Mouse (Mus musculus) heart, postnatal 36 days (tissue): ENCODE measurements around the gene Plekha5. TPM values are rescaled to one million over a fixed set of nuclear protein-coding genes. Genes with fewer than 3 reads are reported as not detected.
A peak's percentile ranks its signal among the peaks of the same experiment; 100 is the strongest.
"Not testable (repeated sequence)": the region's sequence is repeated elsewhere in the genome, so short reads cannot be mapped to it uniquely, and the experiment has no call there.

Experiments used
- DNase-seq, 2 experiments: peaks; one replicate each; pipeline ENCODE4 v3.0.0; 2021 to 2022
- intact Hi-C: fragments of 180-260 bp; cut with DNase I; formaldehyde crosslinking; loops from one replicate; pipeline ENCODE4 v1.15.1; 2025
- total RNA-seq, 2 experiments: library from RNA; stranded (reverse); gene quantifications; 2 replicates each; pipeline ENCODE4 v1.2.3; 2021

The Plekha5 gene
- total RNA-seq, 2 experiments from 2014 or later: 26.6 to 33.6 TPM

- DNase-seq: no peak
- intact Hi-C loops: no loop called here
These were observed 138.2 kb downstream of the Plekha5 start for GRCm38 (mm10) chr6:140561917-140562590.

DNA sequence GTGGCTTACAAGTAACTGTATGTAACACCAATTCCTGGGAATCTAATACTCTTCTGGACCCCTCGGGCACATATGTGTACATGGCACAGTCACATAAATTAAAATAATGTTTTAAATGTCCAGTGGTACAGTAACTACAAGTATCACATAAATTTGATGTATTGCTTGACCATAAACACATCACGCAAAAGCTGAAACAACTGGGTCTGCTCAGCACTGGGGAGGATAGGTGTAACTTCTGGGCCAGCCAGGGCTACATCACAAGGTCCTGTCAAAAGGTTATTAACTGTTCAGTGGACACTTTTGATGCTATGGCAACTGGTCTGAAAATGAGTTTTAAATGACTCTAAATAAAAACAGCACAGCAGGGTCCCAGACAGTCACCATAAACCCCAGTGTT, 143.3 kb downstream of the Plekha5 start:
- intact Hi-C loops: no loop called here

GRCm38 (mm10) chr6:140567897-140568296, 144.0 kb downstream of the Plekha5 start:
- DNase-seq: no peak

More for the DNA sequence above, 143.3 kb downstream of the Plekha5 start:
- DNase-seq: no peak

GRCm38 (mm10) chr6:140570152-140570551, 146.3 kb downstream of the Plekha5 start:
- no peak for DNase-seq
- intact Hi-C loops: no loop called here

More at GRCm38 (mm10) chr6:140567897-140568296, 144.0 kb downstream of the Plekha5 start:
- intact Hi-C loops: no loop called here

GRCm38 (mm10) chr6:140574943-140575342, 151.1 kb downstream of the Plekha5 start:
- intact Hi-C loops: no loop called here

DNA sequence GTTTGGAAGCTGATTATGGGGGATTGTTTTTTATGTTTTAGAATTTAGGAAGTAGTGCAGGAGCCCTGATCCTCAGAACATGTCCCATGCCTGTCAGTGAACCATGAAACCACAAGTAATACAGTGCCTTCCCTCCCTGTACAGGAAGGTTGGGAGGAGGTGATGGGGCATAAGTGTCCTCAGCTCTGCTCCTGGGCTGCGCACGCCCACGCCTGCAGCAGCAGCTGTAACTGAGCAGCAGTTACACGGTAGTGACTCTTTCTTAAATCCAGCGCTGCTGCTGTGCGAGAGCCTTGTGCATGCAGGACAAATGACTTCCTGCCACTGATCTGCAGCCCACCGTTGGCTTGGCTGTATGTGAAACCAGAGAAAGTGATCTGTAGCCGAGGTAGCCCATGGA, 152.3 kb downstream of the Plekha5 start:
- no peak for DNase-seq
- intact Hi-C loops: no loop called here

More at GRCm38 (mm10) chr6:140574943-140575342, 151.1 kb downstream of the Plekha5 start:
- DNase-seq: no peak

DNA sequence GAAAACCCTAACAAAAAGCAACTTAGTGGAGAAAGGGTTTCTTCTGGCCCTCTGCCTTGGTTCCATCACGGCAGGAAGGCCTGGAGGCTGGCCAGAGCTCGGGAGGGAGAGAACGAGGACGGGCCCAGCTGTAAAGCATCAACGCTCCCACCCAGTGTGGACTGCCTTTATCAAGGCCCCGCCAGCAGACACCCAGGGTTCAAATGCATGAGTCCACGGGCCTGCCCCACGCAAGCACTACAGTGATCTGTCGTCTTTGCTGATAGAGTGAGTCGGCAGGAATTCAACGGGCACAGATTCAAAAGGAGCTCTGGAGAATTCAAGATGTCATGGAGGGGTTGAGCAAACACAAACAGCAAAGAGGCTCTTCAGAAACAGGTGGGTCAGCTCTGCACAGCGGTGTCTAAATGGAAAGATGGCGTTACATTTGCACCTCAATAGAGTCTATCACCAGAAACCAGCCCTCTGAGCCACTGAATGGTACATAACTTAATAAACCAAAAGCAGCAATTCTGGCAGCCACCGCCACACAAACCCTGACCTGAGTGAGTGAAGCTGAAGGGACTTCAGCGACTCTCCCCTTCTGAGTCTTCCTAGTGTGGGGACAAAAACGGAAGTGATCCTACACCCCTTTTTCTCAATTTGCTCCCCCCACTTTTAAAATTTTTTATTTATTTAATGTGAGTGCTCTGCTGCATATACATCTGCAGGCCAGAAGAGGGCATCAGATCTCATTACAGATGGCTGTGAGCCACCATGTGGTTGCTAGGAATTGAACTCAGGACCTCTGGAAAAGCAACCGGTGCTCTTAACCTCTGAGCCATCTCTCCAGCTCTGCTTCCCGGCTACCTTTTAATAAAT, 153.3 kb downstream of the Plekha5 start:
- intact Hi-C loops: no loop called here

GRCm38 (mm10) chr6:140577822-140578170, 153.9 kb downstream of the Plekha5 start:
- intact Hi-C loops: no loop called here
- no peak for DNase-seq

More for the DNA sequence above, 153.3 kb downstream of the Plekha5 start:
- DNase-seq: no peak

GRCm38 (mm10) chr6:140578985-140579384, 155.1 kb downstream of the Plekha5 start:
- DNase-seq, intact Hi-C loops: not testable (repeated sequence)

DNA sequence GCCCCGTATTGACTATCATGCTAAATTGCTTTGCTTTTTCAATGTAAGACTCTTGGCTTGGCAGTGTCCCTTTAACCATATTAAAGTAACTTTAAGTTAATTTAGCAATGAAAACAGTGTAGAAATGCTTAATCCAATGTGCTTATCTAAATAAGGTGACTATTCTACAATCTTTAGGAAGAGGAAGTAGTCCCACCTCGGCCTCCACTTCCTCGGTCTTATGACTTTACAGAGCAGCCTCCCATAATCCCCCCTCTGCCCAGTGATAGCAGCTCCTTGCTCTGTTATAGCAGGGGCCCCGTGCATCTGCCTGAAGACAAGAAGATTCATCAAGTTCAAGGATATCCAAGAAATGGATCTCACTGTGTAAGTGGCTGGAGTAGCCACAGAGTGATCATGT, 156.3 kb downstream of the Plekha5 start:
- intact Hi-C loops: no loop called here
- DNase-seq: no peak

DNA sequence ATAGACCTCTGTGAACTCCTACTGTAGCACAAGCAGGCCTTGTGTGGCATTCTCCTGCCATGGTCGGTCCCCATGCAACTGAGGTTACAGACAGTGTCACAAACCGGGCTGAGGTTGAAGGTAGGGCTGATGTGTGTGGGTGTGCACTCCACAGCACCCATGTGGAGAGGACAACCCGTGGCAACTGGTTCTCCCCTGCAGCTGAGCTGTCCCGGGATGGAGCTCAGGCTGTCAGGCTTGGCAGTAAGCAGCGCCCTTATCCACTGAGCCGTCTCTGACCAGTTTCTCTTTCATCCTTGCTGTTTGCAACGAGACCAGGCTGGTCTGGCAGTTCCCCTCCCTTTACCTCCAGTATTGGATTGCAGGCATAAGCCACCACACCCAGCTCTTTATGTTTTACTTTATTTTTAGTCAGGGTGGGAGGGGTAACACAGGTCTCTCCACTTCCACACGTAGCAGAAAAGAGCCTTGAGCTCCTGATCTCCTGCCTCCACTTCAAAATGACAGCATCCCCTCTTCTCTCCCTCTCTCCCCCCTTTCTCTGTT, 162.9 kb downstream of the Plekha5 start:
- intact Hi-C loops: no loop called here
- no peak for DNase-seq

- DNase-seq: no peak
- intact Hi-C loops: no loop called here
These were observed 167.5 kb downstream of the Plekha5 start for GRCm38 (mm10) chr6:140591331-140591730.

DNA sequence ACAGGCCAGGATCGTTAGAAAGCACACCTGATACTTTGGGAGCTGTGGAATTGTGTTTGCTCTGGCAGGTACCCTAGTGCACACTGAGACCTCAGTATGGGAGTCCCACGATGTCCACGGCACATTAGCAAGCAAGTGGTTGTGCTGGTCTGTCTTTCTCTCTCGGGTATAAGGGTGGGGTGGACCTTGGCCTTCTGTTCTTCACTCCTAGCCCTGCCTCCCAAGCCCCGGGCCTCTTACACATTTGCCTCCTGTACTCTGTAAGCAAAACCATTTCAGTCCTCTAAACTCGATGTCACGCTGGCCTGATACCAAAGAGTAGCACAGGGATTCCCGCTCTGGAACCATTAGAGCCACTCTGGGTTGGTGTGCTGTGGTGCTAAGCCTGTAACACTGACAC, 168.9 kb downstream of the Plekha5 start:
- intact Hi-C loops: no loop called here
- no peak for DNase-seq

GRCm38 (mm10) chr6:140593420-140594170, 169.7 kb downstream of the Plekha5 start:
- intact Hi-C loops: no loop called here
- DNase-seq: peak; percentile 58 to 67

GRCm38 (mm10) chr6:140595551-140595950, 171.7 kb downstream of the Plekha5 start:
- intact Hi-C loops, DNase-seq: not testable (repeated sequence)

DNA sequence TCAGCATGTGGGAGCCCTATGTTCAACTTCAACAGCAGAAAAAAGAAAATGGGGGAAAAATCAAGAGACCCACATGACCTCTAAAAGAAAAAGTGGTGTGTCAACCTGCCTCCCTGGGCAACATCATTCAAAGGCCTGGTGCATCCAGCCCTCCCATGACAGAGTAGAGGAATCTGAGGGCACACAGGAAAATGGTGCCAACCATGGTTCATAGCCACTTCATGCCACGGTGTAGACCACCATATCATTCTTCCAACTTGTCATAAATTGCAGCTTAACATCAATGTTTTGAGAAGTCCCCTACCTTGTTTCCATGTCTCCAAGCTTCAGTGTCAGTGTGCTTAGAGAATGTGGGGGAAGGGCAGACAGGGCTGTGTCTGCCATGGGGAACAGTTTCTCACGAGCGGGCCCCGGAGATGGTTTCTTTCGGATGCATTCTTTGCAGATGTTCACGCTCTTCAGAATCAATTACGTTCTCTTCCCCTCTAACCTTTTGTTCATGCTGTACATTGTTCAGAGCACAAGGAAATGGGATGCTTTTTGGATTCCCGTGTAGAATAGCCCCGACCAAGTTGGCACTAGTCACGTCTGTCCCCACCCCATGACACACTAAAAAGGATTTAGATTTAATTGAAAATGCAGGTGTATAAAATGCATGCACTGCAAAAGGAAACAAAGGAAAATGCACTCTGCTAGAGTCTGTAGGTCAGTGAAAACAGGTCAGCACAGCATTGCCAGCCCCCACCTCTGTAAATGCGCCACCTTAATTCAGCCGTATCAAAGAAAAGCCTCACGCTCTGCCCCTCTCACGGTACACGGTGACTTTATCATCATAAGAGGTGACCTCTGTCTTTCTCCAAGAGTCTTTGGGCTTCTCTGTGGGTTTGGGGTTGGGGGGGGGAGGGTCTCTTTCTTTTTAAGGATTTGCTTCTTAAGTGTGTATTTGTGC, 173.8 kb downstream of the Plekha5 start:
- DNase-seq: no peak
- intact Hi-C loops: no loop called here

DNA sequence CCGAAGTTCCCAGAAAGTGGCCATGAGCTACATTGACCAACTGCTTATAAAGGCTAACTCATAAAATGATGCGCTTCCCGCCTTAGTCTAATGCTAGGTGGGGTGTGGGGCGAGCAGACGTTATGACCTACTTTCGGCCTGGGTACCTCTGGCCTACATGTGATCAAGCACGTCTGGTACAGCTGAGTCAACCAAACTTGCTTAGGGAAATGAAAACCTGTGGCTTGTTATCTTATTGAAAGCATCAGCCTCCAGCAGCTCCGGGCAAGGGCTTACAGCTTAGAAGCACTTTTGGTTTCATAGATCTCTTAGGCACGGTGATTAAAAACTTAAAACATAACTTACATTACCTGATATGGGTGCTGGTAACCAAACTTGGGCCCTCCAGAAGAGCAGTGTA, 174.7 kb downstream of the Plekha5 start:
- no peak for DNase-seq
- intact Hi-C loops: no loop called here

GRCm38 (mm10) chr6:140599337-140599736, 175.5 kb downstream of the Plekha5 start:
- DNase-seq: no peak
- intact Hi-C loops: no loop called here

DNA sequence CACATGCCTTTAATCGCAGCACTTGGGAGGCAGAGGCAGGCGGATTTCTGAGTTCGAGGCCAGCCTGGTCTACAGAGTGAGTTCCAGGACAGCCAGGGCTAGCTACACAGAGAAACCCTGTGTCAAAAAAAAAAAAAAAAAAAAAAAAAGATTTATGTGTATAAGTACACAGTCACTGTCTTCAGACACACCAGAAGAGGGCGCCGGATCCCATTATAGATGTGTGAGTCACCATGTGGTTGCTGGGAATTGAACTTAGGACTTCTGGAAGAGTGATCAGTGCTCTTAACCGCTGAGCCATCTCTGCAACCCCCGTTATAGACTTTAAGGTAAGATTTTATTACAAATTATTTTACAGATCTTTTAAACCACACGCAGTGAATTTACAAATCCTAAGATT, 176.8 kb downstream of the Plekha5 start:
- DNase-seq, intact Hi-C loops: not testable (repeated sequence)

DNA sequence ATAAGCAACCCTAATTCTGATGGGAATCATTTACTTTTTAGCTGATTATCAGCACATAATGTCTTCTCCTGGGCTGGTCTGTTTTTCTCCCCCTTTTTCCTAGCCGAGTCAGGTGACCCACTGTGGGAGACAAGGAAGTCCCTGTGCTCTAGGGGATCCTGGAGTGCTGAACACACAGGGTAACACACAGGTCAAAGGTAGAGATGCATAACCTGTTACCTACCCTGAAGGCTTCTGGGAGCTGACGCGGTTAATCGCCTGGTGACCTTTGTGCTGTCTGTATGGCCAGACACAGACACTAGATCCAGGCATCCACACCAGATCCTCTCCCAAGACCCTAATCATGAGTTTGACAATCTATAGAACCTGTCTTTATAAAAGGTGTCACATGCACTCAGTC, 177.3 kb downstream of the Plekha5 start:
- intact Hi-C loops: no loop called here
- DNase-seq: no peak
